Mouse (Mus musculus) bone marrow, adult 2 months (tissue): ENCODE data around the gene Fzd4.

ENCODE experiments used
- CTCF ChIP-seq: fragments of 200-500 bp; IDR thresholded peaks from 2 replicates; pipeline ENCODE4 v1.5.1; 2011; ENCODE audit warnings: low read length, control low read depth; ENCODE audit not compliant: control insufficient read depth, insufficient read depth
- POLR2A ChIP-seq: fragments of 200-500 bp; IDR thresholded peaks from 2 replicates; pipeline ENCODE4 v1.6.1; 2011; ENCODE audit warnings: low read depth, mild to moderate bottlenecking, control low read depth, low read length, borderline replicate concordance; ENCODE audit not compliant: control insufficient read depth

- TF ChIP-seq CTCF (no peak), POLR2A (no peak)
Measured at GRCm38 (mm10) chr7:89433893-89434616, 29.9 kb downstream of the Fzd4 start.
